Mouse (Mus musculus) heart, embryonic 12.5 days (tissue): ENCODE measurements around the gene Scgb2b26. TPM values are rescaled to one million over a fixed set of nuclear protein-coding genes. Genes with fewer than 3 reads are reported as not detected.
"Not testable (repeated sequence)": the region's sequence is repeated elsewhere in the genome, so short reads cannot be mapped to it uniquely, and the experiment has no call there.

Source experiments
- ATAC-seq: fragments of 200-750 bp; cut with Nextera tagmentation; 2 replicates; pipeline ENCODE4 v1.8.0; 2017; ENCODE audit warnings: moderate TSS enrichment, moderate library complexity; ENCODE audit not compliant: insufficient number of reproducible peaks, low FRiP score
- H3K27ac ChIP-seq: fragments of 300-500 bp; sonication (generic); 2 replicates; pipeline ENCODE4 v1.5.1; 2016; ENCODE audit warnings: mild to moderate bottlenecking, moderate library complexity; ENCODE audit not compliant: poor library complexity, severe bottlenecking
- H3K27me3 ChIP-seq: fragments of 300-500 bp; sonication (generic); replicated peaks from 2 replicates; pipeline ENCODE4 v1.6.1; 2016; ENCODE audit warnings: mild to moderate bottlenecking, moderate library complexity
- H3K36me3 ChIP-seq: fragments of 300-500 bp; sonication (generic); 2 replicates; pipeline ENCODE4 v1.6.1; 2016; ENCODE audit warnings: mild to moderate bottlenecking, moderate library complexity
- H3K4me1 ChIP-seq: fragments of 300-500 bp; sonication (generic); replicated peaks from 2 replicates; pipeline ENCODE4 v1.6.1; 2016; ENCODE audit warnings: mild to moderate bottlenecking
- H3K4me2 ChIP-seq: fragments of 300-500 bp; sonication (generic); 2 replicates; pipeline ENCODE4 v1.6.1; 2016; ENCODE audit warnings: mild to moderate bottlenecking, moderate library complexity
- H3K4me3 ChIP-seq: fragments of 300-500 bp; sonication (generic); 2 replicates; pipeline ENCODE4 v1.5.1; 2016; ENCODE audit warnings: mild to moderate bottlenecking
- H3K9ac ChIP-seq: fragments of 300-500 bp; sonication (generic); 2 replicates; pipeline ENCODE4 v1.6.1; 2016; ENCODE audit warnings: mild to moderate bottlenecking, moderate library complexity
- H3K9me3 ChIP-seq: fragments of 300-500 bp; sonication (generic); replicated peaks from 2 replicates; pipeline ENCODE4 v1.6.1; 2016; ENCODE audit warnings: mild to moderate bottlenecking, moderate library complexity
- WGBS: fragments of 180-500 bp; shearing (Covaris S2); methylation state at CpG from one replicate; pipeline ENCODE4 v1.1.7; 2016; 5-methylcytosine and 5-hydroxymethylcytosine counted together
- polyA plus RNA-seq: library from polyadenylated mRNA; unstranded; fragments of >200 nt; fragmentation: Nextera tagmentation; extraction: Ambion mirVana; gene quantifications from 2 replicates; pipeline ENCODE4 v1.2.1, GENCODE M21; 2016

Scgb2b26 gene
- not detected in 2 replicates for polyA plus RNA-seq

DNA sequence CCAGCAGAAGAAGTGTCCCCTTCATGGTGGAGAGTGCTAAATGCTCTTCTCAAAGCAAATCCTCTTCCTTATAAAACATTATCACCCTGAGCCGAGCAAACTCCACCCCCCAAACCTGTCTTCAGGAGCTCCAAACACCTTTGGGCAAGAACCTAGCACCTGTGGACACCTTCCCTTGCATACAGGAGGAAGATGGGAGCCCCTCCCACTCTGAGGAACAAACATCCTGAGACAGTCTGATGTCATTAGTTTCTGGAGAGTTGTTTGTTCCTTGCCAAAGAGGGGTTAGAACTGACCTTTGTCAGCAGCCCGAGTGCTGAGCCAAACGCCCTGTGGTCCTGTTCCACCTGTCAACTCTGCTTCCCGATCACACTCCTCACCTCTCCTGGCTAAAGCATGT is at the start of gene Scgb2b26:
Scgb2b26 (minus strand) TSS at position 101 of the 400 bp plus-strand sequence.
- no peak within 1 kb of the TSS for H3K9ac ChIP-seq
- H3K4me3 ChIP-seq: no peak within 1 kb of the TSS
- no peaks in the 10 kb centered on the region for H3K4me1 ChIP-seq
- H3K27ac ChIP-seq: no peak within 1 kb of the TSS
- 70% methylated on average over 4 of the region's 4 CpGs for WGBS
- peaks cover 55% of the 10 kb centered on the region for H3K9me3 ChIP-seq
- no peak for ATAC-seq
- H3K4me2 ChIP-seq: no peak within 1 kb of the TSS
- no peaks in the 10 kb centered on the region for H3K36me3 ChIP-seq
- H3K27me3 ChIP-seq: no peaks in the 10 kb centered on the region

DNA sequence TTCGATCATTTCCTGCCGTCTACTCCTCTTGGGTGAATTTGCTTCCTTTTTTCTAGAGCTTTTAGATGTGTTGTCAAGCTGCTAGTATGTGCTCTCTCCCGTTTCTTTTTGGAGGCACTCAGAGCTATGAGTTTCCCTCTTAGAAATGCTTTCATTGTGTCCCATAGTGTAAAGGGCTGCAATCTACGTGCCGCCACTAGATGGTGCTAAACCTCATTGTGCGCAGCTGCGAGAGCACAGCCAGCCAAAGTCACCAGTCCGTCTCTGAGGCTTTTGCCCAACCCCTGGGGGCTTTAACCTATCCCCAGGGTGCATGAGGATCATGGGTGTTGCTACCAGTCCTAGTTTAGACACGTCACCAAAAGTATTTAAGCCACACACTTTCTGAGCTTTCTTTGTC is 37.4 kb upstream of the Scgb2b26 start:
- not testable (repeated sequence) for ATAC-seq, H3K36me3 ChIP-seq, H3K9ac ChIP-seq, H3K4me1 ChIP-seq, H3K4me2 ChIP-seq, H3K27me3 ChIP-seq, H3K27ac ChIP-seq, H3K4me3 ChIP-seq
- 28% methylated on average over 8 of the region's 9 CpGs for WGBS
- H3K9me3 ChIP-seq: peaks cover 13% of the 10 kb centered on the region

DNA sequence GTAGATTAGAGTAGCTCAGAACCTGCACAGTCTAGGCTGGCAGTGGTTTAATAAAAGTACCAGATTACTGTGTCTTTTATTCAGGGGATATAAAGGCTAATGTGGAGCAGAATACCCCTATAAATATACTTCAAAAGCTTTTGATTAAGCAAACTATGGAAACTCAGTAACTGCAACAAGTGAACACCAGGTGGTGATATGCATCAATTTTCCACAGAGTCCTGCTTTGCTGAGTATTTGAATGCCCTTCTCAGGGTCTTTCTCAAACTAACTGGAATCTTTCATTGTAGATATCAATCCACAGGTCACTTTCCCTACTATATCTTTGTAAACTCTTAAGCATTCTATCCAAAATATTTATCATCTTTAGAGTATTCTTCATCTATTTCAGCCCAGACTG is 41.9 kb downstream of the Scgb2b26 start:
- no peaks in the 10 kb centered on the region for H3K27me3 ChIP-seq
- no peak overlapping the region for H3K4me3 ChIP-seq
- peaks cover 43% of the 10 kb centered on the region for H3K9me3 ChIP-seq
- no peak overlapping the region for H3K4me2 ChIP-seq
- H3K27ac ChIP-seq: no peak overlapping the region
- H3K4me1 ChIP-seq: no peaks in the 10 kb centered on the region
- H3K36me3 ChIP-seq: no peaks in the 10 kb centered on the region
- ATAC-seq: no peak
- H3K9ac ChIP-seq: no peak overlapping the region

DNA sequence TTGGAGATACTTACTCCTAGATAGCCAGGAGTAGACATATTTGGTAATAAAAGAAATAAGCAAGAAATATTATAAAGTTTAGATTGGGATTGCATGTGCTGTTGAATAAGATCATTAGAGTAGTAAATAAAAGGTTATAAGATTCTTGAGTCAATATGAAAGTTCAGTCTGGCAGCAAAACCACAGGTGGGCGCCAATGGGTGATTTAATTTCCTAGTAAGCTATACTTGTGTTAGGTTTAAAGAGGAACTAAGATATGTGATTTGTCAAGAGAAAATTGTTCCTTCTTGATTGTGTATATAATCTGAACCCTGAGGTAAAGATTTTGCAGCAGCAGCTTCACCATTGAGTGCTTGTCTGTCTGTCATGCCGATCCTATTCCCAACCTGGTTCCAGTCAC is 44.0 kb downstream of the Scgb2b26 start:
- no peaks in the 10 kb centered on the region for H3K4me1 ChIP-seq

DNA sequence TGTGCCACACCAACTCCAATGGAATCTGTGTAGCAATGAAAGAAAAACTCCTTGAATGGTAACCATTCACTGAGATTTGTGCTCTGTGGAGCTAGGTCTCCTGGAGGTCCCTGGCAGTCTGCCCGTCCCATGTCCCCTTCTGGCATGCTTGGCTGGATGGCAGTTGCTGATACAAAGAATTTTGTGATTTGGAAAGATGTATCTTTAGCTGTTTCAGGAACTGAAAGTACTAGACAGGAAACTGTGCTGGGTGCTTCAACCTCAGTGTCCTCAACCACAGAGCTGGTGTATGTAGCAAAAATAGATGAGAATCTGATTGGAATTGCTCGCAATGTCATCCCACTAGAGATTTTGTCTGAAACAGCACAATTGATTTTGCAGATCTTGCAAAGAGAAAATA is 44.8 kb downstream of the Scgb2b26 start:
- H3K4me3 ChIP-seq: no peak overlapping the region
- no peak overlapping the region for H3K4me2 ChIP-seq
- H3K9me3 ChIP-seq: peaks cover 63% of the 10 kb centered on the region
- no peaks in the 10 kb centered on the region for H3K36me3 ChIP-seq
- 61% methylated on average over 2 of the region's 2 CpGs for WGBS
- H3K27me3 ChIP-seq: no peaks in the 10 kb centered on the region
- H3K4me1 ChIP-seq: no peaks in the 10 kb centered on the region
- no peak overlapping the region for H3K9ac ChIP-seq
- ATAC-seq: no peak
- H3K27ac ChIP-seq: no peak overlapping the region

More for the DNA sequence above, 44.0 kb downstream of the Scgb2b26 start:
- Histone ChIP-seq H3K9me3 (peaks cover 57% of the 10 kb centered on the region), H3K27me3 (no peaks in the 10 kb centered on the region), H3K36me3 (no peaks in the 10 kb centered on the region), H3K4me2 (no peak overlapping the region), H3K9ac (no peak overlapping the region), H3K4me3 (no peak overlapping the region), H3K27ac (no peak overlapping the region)
- ATAC-seq: no peak
- 69% methylated on average over 2 of the region's 2 CpGs for WGBS

Other genes starting within 250 kb of the Scgb2b26 start
- not detected in 2 replicates for gene Scgb2b24, start 205.7 kb downstream of the Scgb2b26 start, polyA plus RNA-seq
- gene Scgb1b24, start 201.2 kb downstream of the Scgb2b26 start, polyA plus RNA-seq: not detected in 2 replicates
- not detected in 2 replicates for gene Scgb2b27, start 68.9 kb upstream of the Scgb2b26 start, polyA plus RNA-seq
- gene Scgb1b27, start 76.4 kb upstream of the Scgb2b26 start, polyA plus RNA-seq: not detected in 2 replicates
- not detected in 2 replicates for gene Scgb1b30, start 150.4 kb upstream of the Scgb2b26 start, polyA plus RNA-seq
- gene Wtip, start 188.2 kb upstream of the Scgb2b26 start, polyA plus RNA-seq: 4.5 and 5.9 TPM in 2 replicates
- 123 and 127 TPM in 2 replicates for gene Uba2, start 224.6 kb upstream of the Scgb2b26 start, polyA plus RNA-seq